Mouse (Mus musculus) stomach, adult 2 months (tissue): ENCODE data around the gene Tmprss6. TPM values are rescaled to one million over a fixed set of nuclear protein-coding genes. Genes with fewer than 3 reads are reported as not detected.

Experiments used
- polyA plus RNA-seq: library from polyadenylated mRNA; depleted of rRNA; stranded (reverse); fragments of >200 nt; gene quantifications from 2 replicates; pipeline ENCODE4 v1.2.3, GENCODE M21; 2012; rRNA removed

Tmprss6 gene
- 0.11 and 0.18 TPM in 2 replicates for polyA plus RNA-seq

DNA sequence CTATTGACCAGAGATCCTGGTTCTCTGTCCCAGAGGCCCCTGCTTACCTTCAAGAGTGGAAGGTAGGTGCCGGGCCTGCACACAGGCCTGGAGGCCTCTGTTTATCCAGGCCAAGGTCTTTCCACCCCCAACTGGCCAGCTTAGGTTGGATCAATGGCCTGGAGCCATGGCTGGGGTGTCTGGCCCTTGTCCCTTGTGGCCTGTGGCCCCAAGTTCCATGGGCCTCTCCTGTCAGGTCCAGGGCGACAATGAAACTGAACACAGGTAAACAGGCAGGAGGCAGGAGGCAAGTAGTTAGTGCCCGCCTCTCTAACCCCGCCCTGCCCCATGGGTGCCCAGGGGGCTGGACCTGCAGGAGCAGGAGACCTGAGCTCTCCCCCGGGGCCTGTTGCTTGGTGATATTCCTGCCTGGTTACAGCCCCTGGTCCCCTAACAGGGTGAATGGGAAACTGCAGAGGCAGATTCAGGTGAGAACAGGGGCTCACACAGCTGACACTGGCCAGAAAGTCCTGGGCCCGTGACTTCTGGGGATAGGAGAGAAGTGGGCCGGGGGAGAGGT is at the start of gene Tmprss6:
Gene Tmprss6, minus strand, starts transcription at position 256 of the 559 bp plus-strand sequence.

GRCm38 (mm10) chr15:78494968-78495406 is 26.6 kb upstream of the Tmprss6 start, which contains the start of gene Il2rb:
Il2rb (minus strand) TSS chr15:78495271.

DNA sequence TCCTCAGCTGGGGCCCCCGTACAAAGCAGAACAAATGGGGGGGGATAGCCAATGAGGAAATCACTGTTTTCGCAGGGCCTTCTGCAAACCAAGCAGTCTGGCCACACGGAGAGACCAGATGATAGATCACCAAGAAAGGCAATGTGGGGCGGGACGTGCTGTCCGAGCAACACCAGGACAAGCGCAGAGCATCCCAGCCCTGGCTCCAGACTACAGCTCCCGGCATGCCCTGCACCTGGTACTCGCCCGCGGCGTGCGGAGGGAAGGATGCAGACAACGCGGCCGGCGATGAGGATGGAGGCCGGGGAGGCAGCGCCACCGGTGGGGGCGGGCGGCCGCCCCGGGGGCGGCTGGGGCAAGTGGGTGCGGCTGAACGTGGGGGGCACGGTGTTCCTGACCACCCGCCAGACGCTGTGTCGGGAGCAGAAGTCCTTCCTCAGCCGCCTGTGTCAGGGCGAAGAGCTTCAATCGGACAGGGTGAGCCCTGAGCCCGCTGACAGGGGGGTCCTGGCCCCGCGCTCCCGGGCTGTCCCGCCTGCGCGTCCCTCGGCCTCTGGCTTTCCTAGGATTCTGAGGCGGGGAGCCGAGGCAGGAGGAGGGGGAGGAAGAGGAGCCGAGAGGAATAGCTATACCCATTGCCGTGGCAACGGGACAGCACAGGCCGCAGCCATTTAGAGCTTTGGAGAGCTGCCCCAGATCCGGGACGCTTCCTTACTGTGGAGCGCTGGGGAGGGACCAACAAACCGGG is 39.9 kb downstream of the Tmprss6 start, which contains the start of gene Kctd17:
Gene Kctd17, plus strand, starts transcription at position 174 of the 748 bp plus-strand sequence.

DNA sequence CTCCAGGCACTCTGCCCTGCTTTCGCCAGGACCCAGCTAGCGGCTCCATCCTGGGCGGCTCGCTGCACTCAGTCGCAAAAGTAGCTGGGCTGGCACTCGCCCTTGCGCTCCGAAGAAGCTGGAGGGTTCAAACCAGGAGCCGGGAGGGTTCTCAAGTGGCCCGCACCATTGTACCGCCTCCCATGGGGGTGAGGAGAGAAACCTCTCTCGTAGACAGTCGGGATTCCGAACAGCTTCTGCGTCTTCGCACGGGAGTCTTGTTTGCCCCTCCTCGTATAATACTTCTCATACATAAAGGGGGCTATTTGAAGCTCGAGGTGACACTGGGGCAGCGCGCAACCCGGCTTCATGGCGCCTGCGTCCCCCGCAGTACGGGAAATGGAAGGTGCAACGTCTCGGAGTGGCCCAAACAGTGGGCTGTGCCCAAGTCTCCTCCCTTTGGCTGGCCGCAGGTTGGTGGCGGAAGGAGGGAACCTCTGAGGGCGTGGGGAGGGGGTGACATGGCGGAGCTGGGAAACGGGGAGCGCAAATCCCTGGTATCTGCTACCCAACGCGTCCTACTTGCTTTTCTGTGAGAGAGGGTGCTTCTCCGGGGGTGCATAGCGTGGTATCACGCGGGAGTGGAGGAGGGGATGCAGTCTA is 62.0 kb downstream of the Tmprss6 start, which contains the start of gene Mpst:
Gene Mpst, plus strand, starts transcription at position 124 of the 642 bp plus-strand sequence.

DNA sequence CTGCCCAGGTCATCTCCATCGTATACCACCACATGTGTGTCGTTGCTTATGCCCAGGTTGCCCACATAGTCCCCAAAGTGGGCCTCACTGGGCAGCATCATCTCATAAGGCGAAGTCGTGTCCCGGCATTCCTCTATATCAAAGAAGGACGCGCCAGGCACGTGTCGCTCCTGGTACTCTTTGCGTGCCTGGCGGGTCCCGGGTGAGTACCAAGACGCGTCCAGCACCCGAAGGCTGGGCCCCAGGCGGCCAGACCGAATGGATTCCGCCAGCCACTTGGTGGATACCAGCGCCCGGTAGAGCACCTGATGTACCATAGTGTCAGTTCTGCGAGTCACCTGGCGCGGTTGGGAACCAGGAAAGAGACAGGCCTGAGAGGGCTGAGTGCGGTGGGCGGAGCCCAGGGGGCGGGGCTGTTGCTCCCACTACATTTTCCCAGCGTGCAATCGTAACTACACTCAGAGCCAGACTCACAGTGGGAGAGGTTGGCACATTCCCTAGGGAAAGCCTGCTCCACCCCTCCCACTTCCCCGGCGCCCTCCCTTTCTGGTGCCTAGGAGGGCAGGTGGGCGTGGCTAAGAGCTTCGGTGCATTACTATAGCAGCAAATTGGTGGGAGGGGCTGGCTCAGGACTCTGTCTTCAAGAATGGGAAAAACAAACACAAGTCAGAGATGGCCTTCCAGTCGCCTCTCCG is 62.8 kb downstream of the Tmprss6 start, which contains the start of gene Tst:
Gene Tst, minus strand, starts transcription at position 391 of the 695 bp plus-strand sequence.

GRCm38 (mm10) chr15:78395478-78395962 is 72.9 kb downstream of the Tmprss6 start, which contains the start of gene Tex33:
Tex33 (minus strand) TSS chr15:78395912.

Other genes starting within 250 kb of the Tmprss6 start
- gene Ncf4, start 223.8 kb downstream of the Tmprss6 start, polyA plus RNA-seq = 2.7 and 4.7 TPM in 2 replicates
- gene Csf2rb2, start 162.9 kb downstream of the Tmprss6 start, polyA plus RNA-seq = 2.1 and 3.5 TPM in 2 replicates
- gene Csf2rb, start 142.9 kb downstream of the Tmprss6 start, polyA plus RNA-seq = 2.9 and 3.2 TPM in 2 replicates
- not detected in 2 replicates for gene Tex33, start 72.7 kb downstream of the Tmprss6 start, polyA plus RNA-seq
- gene Tst, start 62.7 kb downstream of the Tmprss6 start, polyA plus RNA-seq = 197 and 218 TPM in 2 replicates
- 399 and 401 TPM in 2 replicates for gene Mpst, start 62.2 kb downstream of the Tmprss6 start, polyA plus RNA-seq
- 107 and 127 TPM in 2 replicates for gene Kctd17, start 40.1 kb downstream of the Tmprss6 start, polyA plus RNA-seq
- 0.53 and 0.67 TPM in 2 replicates for gene Il2rb, start 26.6 kb upstream of the Tmprss6 start, polyA plus RNA-seq
- 19.0 and 21.3 TPM in 2 replicates for gene C1qtnf6, start 62.8 kb upstream of the Tmprss6 start, polyA plus RNA-seq
- gene Sstr3, start 76.1 kb upstream of the Tmprss6 start, polyA plus RNA-seq = 0.11 and 0.17 TPM in 2 replicates
- 19.9 and 28.7 TPM in 2 replicates for gene Rac2, start 104.1 kb upstream of the Tmprss6 start, polyA plus RNA-seq
- gene Cyth4, start 128.4 kb upstream of the Tmprss6 start, polyA plus RNA-seq = 5.4 and 7.4 TPM in 2 replicates